ENCODE assay signal across 16 mouse cellular contexts in genomic region chr4:83234132-83234531, GRCm38 (mm10).
DNase-seq lines count a peak whose midpoint lies in the region; ATAC-seq lines count a peak whose summit lies in the region.
"Had no signal": no experiment of that assay in that cellular context is flagged by ENCODE, and none has a peak within 500 bp of the region (broad histone marks: within the 10 kb centered on the region; RNA-seq: fewer than 3 reads in every experiment).

No protein-coding gene starts in this region.

- H3K4me1 ChIP-seq in embryonic facial prominence, embryonic 12.5 days: peaks cover 39% of the 10 kb centered on the region
- H3K4me1 ChIP-seq in embryonic facial prominence, embryonic 10.5 days: peaks cover 32% of the 10 kb centered on the region
- H3K4me1 ChIP-seq: midbrain, embryonic 10.5 days had no signal

- WGBS in embryonic facial prominence, embryonic 12.5 days: 75% methylated on average over 7 of the region's 7 CpGs
- 91% methylated on average over 7 of the region's 7 CpGs for WGBS in embryonic facial prominence, embryonic 10.5 days

- no peak for DNase-seq in embryonic facial prominence, embryonic 10.5 days (ENCODE audit: low spot score)
- peak; percentile 90 for DNase-seq in 416B (ENCODE audit: low read depth)
- no peak for DNase-seq in frontal cortex, postnatal 14 days (ENCODE audit: low spot score in 2 of 2)
- DNase-seq in kidney, adult 18-20 months: no peak
- no peak for DNase-seq in spleen, postnatal 36 days (ENCODE audit: low spot score in 2 of 2)
- DNase-seq: cerebellum, adult 11 months; lung, postnatal 14 days; thymus, postnatal 36 days had no signal

- no peaks in the 10 kb centered on the region for H3K36me3 ChIP-seq in embryonic facial prominence, embryonic 12.5 days
- H3K36me3 ChIP-seq in embryonic facial prominence, embryonic 10.5 days (replicated peaks): no peaks in the 10 kb centered on the region
- H3K36me3 ChIP-seq: intestine, embryonic 15.5 days; midbrain, embryonic 10.5 days had no signal

- H3K27ac ChIP-seq in embryonic facial prominence, embryonic 12.5 days: peak overlapping the region; percentile 37
- H3K27ac ChIP-seq in embryonic facial prominence, embryonic 10.5 days (replicated peaks): no peak overlapping the region; the same call in 1 of the 2 replicates
- H3K27ac ChIP-seq: hindbrain, embryonic 13.5 days; liver, embryonic 14.5 days; midbrain, embryonic 10.5 days had no signal

- H3K27me3 ChIP-seq in embryonic facial prominence, embryonic 12.5 days: no peaks in the 10 kb centered on the region
- H3K27me3 ChIP-seq in embryonic facial prominence, embryonic 10.5 days (replicated peaks; ENCODE audit: low read depth, poor library complexity, severe bottlenecking): no peaks in the 10 kb centered on the region
- H3K27me3 ChIP-seq: hindbrain, embryonic 13.5 days; intestine, embryonic 15.5 days; neural tube, embryonic 13.5 days had no signal

- ATAC-seq in embryonic facial prominence, embryonic 12.5 days (ENCODE audit: insufficient number of reproducible peaks, insufficient read depth, low FRiP score, low TSS enrichment): no peak
- peak; percentile 90 for ATAC-seq in common myeloid progenitor, adult 5-6 weeks (replicated peaks; ENCODE audit: low read depth, poor library complexity, severe bottlenecking)
- peak; percentile 81 to 87 for ATAC-seq in hematopoietic stem cell, adult 5-6 weeks (replicated peaks in 1 of 2; ENCODE audit: insufficient read depth in 1 of 2, low FRiP score in 2 of 2, low TSS enrichment in 1 of 2, low read depth in 1 of 2, poor library complexity in 2 of 2, severe bottlenecking in 2 of 2)
- ATAC-seq: intestine, embryonic 15.5 days had no signal

- H3K9me3 ChIP-seq in embryonic facial prominence, embryonic 12.5 days: no peaks in the 10 kb centered on the region
- H3K9me3 ChIP-seq in embryonic facial prominence, embryonic 10.5 days: no peaks in the 10 kb centered on the region
- H3K9me3 ChIP-seq: hindbrain, embryonic 13.5 days; intestine, embryonic 15.5 days; midbrain, embryonic 10.5 days; neural tube, embryonic 13.5 days had no signal

- H3K4me3 ChIP-seq in embryonic facial prominence, embryonic 12.5 days: no peak overlapping the region
- H3K4me3 ChIP-seq in embryonic facial prominence, embryonic 10.5 days: no peak overlapping the region
- H3K4me3 ChIP-seq: hindbrain, embryonic 13.5 days; intestine, embryonic 15.5 days; midbrain, embryonic 10.5 days; neural tube, embryonic 13.5 days had no signal

- H3K4me2 ChIP-seq in embryonic facial prominence, embryonic 12.5 days (replicated peaks): no peak overlapping the region
- H3K4me2 ChIP-seq: hindbrain, embryonic 13.5 days; intestine, embryonic 15.5 days; neural tube, embryonic 13.5 days had no signal

- H3K9ac ChIP-seq in embryonic facial prominence, embryonic 12.5 days: no peak overlapping the region
- H3K9ac ChIP-seq: hindbrain, embryonic 13.5 days; intestine, embryonic 15.5 days; liver, embryonic 14.5 days; neural tube, embryonic 13.5 days had no signal
